Mouse (Mus musculus) spleen, postnatal 10 days (tissue): Measurements from ENCODE around the gene Glrp1.

ENCODE experiments used
- DNase-seq, 2 experiments: peaks; one replicate each; pipeline ENCODE4 v3.0.0; 2021 to 2022; ENCODE audit warnings: low spot score in 2 of 2

The Glrp1 gene

GRCm38 (mm10) chr1:88462484-88462883, 47.4 kb downstream of the Glrp1 start:
- no peak for DNase-seq

GRCm38 (mm10) chr1:88461096-88461495, 48.8 kb downstream of the Glrp1 start:
- DNase-seq = no peak

GRCm38 (mm10) chr1:88459655-88460054, 50.2 kb downstream of the Glrp1 start:
- DNase-seq = no peak

- DNase-seq = no peak
Observed at GRCm38 (mm10) chr1:88459196-88459595, 50.7 kb downstream of the Glrp1 start.

- DNase-seq = peak; percentile 46 to 77
Observed at GRCm38 (mm10) chr1:88456451-88457072, 53.3 kb downstream of the Glrp1 start.

- DNase-seq = no peak
Observed at GRCm38 (mm10) chr1:88455761-88456160, 54.1 kb downstream of the Glrp1 start.

GRCm38 (mm10) chr1:88454703-88455102, 55.2 kb downstream of the Glrp1 start:
- DNase-seq = no peak

GRCm38 (mm10) chr1:88452198-88452597, 57.7 kb downstream of the Glrp1 start:
- DNase-seq = no peak

GRCm38 (mm10) chr1:88450668-88451067, 59.2 kb downstream of the Glrp1 start:
- no peak for DNase-seq
